In genomic region chr2:170836862-170837261, GRCm38 (mm10) we compare ENCODE assay signal across 12 mouse cellular contexts.
DNase-seq lines count a peak whose midpoint lies in the region; ATAC-seq and TF ChIP-seq lines count a peak whose summit lies in the region.
"Had no signal": no experiment of that assay in that cellular context is flagged by ENCODE, and none has a peak within 500 bp of the region (broad histone marks: within the 10 kb centered on the region; RNA-seq: fewer than 3 reads in every experiment).

No protein-coding gene starts in this region.

- 0 out of 2 replicates have a peak, but pooled peaks cover 6% of the 10 kb centered on the region for H3K4me1 ChIP-seq in kidney, postnatal 0 days (replicated peaks; ENCODE audit: insufficient read depth, low read length)
- peaks cover 7% of the 10 kb centered on the region; the same call in 1 of the 2 replicates for H3K4me1 ChIP-seq in hindbrain, embryonic 11.5 days (replicated peaks; ENCODE audit: control insufficient read depth, insufficient read depth, low read length)
- H3K4me1 ChIP-seq in neural tube, embryonic 13.5 days (replicated peaks) = peaks cover 43% of the 10 kb centered on the region

- H3K9me3 ChIP-seq in kidney, postnatal 0 days (replicated peaks; ENCODE audit: low read length) = no peaks in the 10 kb centered on the region
- H3K9me3 ChIP-seq in hindbrain, embryonic 11.5 days (ENCODE audit: control insufficient read depth, low read length) = no peaks in the 10 kb centered on the region
- H3K9me3 ChIP-seq in neural tube, embryonic 13.5 days = no peaks in the 10 kb centered on the region

- 46% methylated on average over 10 of the region's 10 CpGs for WGBS in kidney, postnatal 0 days
- 33% methylated on average over 10 of the region's 10 CpGs for WGBS in hindbrain, embryonic 11.5 days
- 16% methylated on average over 10 of the region's 10 CpGs for WGBS in neural tube, embryonic 13.5 days

- H3K4me3 ChIP-seq in kidney, postnatal 0 days (replicated peaks; ENCODE audit: low read depth, low read length) = no peak overlapping the region
- H3K4me3 ChIP-seq in hindbrain, embryonic 11.5 days (ENCODE audit: low read depth, low read length) = no peak overlapping the region
- no peak overlapping the region for H3K4me3 ChIP-seq in neural tube, embryonic 13.5 days
- H3K4me3 ChIP-seq: myocyte had no signal

- no peak overlapping the region for H3K27ac ChIP-seq in kidney, postnatal 0 days
- H3K27ac ChIP-seq in hindbrain, embryonic 11.5 days (ENCODE audit: low read depth, low read length) = peak overlapping the region; percentile 6; the same call in 1 of the 2 replicates
- H3K27ac ChIP-seq in neural tube, embryonic 13.5 days (replicated peaks) = peak overlapping the region; percentile 74

- no peak for ATAC-seq in kidney, postnatal 0 days (replicated peaks; ENCODE audit: low FRiP score, low read depth)
- peak; percentile 18; the same call in 1 of the 2 replicates for ATAC-seq in hindbrain, embryonic 11.5 days (ENCODE audit: low FRiP score)
- peak; percentile 16; the same call in 1 of the 2 replicates for ATAC-seq in neural tube, embryonic 13.5 days (ENCODE audit: low read depth)
- ATAC-seq in erythroid progenitor cell, adult 5-6 weeks (replicated peaks; ENCODE audit: low FRiP score, poor library complexity, severe bottlenecking) = no peak
- no peak for ATAC-seq in megakaryocyte, adult 5-6 weeks (ENCODE audit: poor library complexity, severe bottlenecking)

- no peak overlapping the region for H3K4me2 ChIP-seq in kidney, postnatal 0 days (ENCODE audit: low read length)
- no peak overlapping the region for H3K4me2 ChIP-seq in hindbrain, embryonic 11.5 days (replicated peaks; ENCODE audit: low read depth, low read length)
- H3K4me2 ChIP-seq in neural tube, embryonic 13.5 days = no peak overlapping the region

- no peak for DNase-seq in kidney, postnatal 0 days (ENCODE audit: low spot score)
- no peak for DNase-seq in kidney, postnatal 25 days
- DNase-seq in cerebellum, postnatal 14 days = peak; percentile 71
- DNase-seq in hindbrain, embryonic 11.5 days (ENCODE audit: low spot score) = peak; percentile 42
- DNase-seq in adrenal gland, adult 8-10 months = no peak
- DNase-seq: kidney, adult 2 months; lung, adult 2 months; thymus, postnatal 4 days had no signal

- no peak overlapping the region for H3K9ac ChIP-seq in kidney, postnatal 0 days (ENCODE audit: low read depth, low read length)
- no peak overlapping the region for H3K9ac ChIP-seq in hindbrain, embryonic 11.5 days (ENCODE audit: low read depth, low read length)
- no peak overlapping the region for H3K9ac ChIP-seq in neural tube, embryonic 13.5 days

- H3K27me3 ChIP-seq in kidney, postnatal 0 days (ENCODE audit: insufficient read depth, low read length) = no peaks in the 10 kb centered on the region
- H3K27me3 ChIP-seq in hindbrain, embryonic 11.5 days (ENCODE audit: control insufficient read depth, insufficient read depth, low read length) = no peaks in the 10 kb centered on the region
- 0 out of 2 replicates have a peak, but pooled peaks cover 8% of the 10 kb centered on the region for H3K27me3 ChIP-seq in neural tube, embryonic 13.5 days

- no peaks in the 10 kb centered on the region for H3K36me3 ChIP-seq in kidney, postnatal 0 days (ENCODE audit: insufficient read depth, low read length)
- no peaks in the 10 kb centered on the region for H3K36me3 ChIP-seq in hindbrain, embryonic 11.5 days (ENCODE audit: control insufficient read depth, insufficient read depth, low read length)
- H3K36me3 ChIP-seq in neural tube, embryonic 13.5 days = peaks cover 8% of the 10 kb centered on the region

- TF ChIP-seq CTCF in kidney, postnatal 0 days (IDR thresholded peaks at IDR 0.05; ENCODE audit: low read depth) = 0 out of 2 replicates have a peak, but pooled peaks have one; percentile 3

Comparison
In these comparisons a context has a peak if more than half of its experiments do, and no peak if none do; other contexts are left out.
1. ATAC-seq: peak in hindbrain, embryonic 11.5 days (single experiment) and neural tube, embryonic 13.5 days (single experiment); none in kidney, postnatal 0 days (single experiment), erythroid progenitor cell, adult 5-6 weeks (single experiment) and megakaryocyte, adult 5-6 weeks (single experiment).
2. DNase-seq: peak in cerebellum, postnatal 14 days (2 of 2) and hindbrain, embryonic 11.5 days (single experiment); none in kidney, postnatal 0 days (single experiment), kidney, postnatal 25 days (0 of 2) and adrenal gland, adult 8-10 months (single experiment).